Mouse (Mus musculus) E14TG2a.4 (cell line): ENCODE results near the gene Nxn.

ENCODE experiments used
- H3K27me3 ChIP-seq: 2 replicates; pipeline ENCODE4 v1.6.1; 2014; ENCODE audit warnings: low read length, control low read depth; ENCODE audit not compliant: insufficient read depth
- H3K36me3 ChIP-seq: 2 replicates; pipeline ENCODE4 v1.6.1; 2014; ENCODE audit warnings: low read length, control low read depth; ENCODE audit not compliant: insufficient read depth
- H3K4me1 ChIP-seq: replicated peaks from 2 replicates; pipeline ENCODE4 v1.6.1; 2014; ENCODE audit warnings: low read depth, low read length, control low read depth
- H3K4me3 ChIP-seq: replicated peaks from 2 replicates; pipeline ENCODE4 v1.5.1; 2014; ENCODE audit warnings: mild to moderate bottlenecking, low read length
- H3K9me3 ChIP-seq: 2 replicates; pipeline ENCODE4 v1.6.1; 2014; ENCODE audit warnings: low read length, control low read depth
- CTCF ChIP-seq: conservative IDR thresholded peaks from 2 replicates; pipeline ENCODE4 v1.5.1; 2014; ENCODE audit warnings: low read length
- NANOG ChIP-seq: IDR thresholded peaks from 2 replicates; pipeline ENCODE4 v1.6.1; 2014; ENCODE audit warnings: borderline replicate concordance, low read length, mixed read lengths
- POU5F1 ChIP-seq: IDR thresholded peaks from 2 replicates; pipeline ENCODE4 v1.6.1; 2014; ENCODE audit warnings: low read length, borderline replicate concordance

Gene Nxn

DNA sequence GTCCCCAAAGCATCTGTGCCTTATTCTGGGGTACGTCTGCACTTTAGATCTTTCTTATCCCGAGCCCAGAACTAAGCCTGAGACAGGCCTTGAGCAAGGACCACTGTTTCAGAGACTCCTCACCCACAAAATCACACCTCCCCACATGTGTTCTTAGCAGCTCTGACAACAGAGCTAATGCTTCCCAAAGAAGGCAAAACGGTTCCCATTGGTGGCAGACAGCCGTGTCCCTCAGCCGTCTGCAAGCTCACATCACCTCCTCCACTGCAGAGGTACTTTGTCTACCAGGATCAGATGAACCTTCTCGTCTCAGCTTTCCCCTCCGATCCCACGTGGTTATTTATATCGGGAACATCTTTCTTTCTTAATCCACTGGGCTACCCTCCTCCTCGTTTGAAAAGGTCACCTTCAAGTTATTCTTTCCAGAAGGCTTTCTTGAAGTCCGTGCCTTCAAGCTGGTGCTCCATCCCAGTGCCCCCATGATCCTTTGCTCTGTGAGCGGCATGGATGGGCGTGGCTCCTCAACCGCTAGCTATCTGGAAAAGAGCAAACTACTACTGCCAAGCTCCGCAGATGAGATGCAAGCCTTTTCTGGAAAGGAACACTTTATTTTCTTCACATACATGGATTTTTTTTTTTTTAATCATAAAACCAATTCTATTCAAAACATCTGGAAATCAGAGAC, 17.6 kb downstream of the Nxn start:
- Histone ChIP-seq H3K4me3 (no peak overlapping the region), H3K27me3 (peaks cover 43% of the 10 kb centered on the region), H3K9me3 (no peaks in the 10 kb centered on the region), H3K4me1 (peaks cover 59% of the 10 kb centered on the region), H3K36me3 (no peaks in the 10 kb centered on the region)
- TF ChIP-seq NANOG: no peak
- TF ChIP-seq CTCF: no peak
- no peak for TF ChIP-seq POU5F1

DNA sequence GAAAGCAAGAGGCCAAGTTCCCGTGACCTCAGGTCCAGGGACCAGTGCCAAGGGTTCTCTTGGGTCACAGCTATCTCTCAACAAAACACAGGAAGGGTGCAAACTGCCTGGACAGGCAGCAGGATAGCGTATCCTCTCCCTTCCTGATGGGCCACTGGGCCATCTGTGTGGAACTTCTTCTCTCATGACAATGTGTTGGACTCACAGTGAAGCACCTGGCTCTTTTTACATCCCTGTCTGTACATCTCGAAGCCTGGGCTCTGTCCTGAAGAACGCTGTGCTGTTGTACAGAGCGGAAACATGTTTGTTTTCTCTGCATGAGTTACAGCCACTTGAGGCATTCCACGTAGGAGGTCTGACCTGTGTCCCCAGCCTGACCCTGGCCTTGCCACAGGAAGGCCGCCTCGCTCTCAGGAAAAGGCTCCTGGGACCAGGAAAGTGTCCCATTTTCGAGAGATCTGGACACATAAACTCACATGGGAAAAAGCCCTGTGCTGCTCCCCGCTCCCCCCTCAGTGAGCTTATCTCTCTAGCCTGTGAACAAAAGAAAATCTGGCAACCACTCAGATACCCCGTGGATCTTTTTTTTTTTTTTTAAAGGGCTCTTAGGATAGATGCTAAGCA, 18.9 kb downstream of the Nxn start:
- H3K9me3 ChIP-seq: no peaks in the 10 kb centered on the region
- peaks cover 52% of the 10 kb centered on the region for H3K4me1 ChIP-seq
- H3K4me3 ChIP-seq: no peak overlapping the region
- H3K36me3 ChIP-seq: no peaks in the 10 kb centered on the region
- peaks cover 41% of the 10 kb centered on the region for H3K27me3 ChIP-seq
- TF ChIP-seq POU5F1: no peak
- no peak for TF ChIP-seq CTCF
- TF ChIP-seq NANOG: no peak

DNA sequence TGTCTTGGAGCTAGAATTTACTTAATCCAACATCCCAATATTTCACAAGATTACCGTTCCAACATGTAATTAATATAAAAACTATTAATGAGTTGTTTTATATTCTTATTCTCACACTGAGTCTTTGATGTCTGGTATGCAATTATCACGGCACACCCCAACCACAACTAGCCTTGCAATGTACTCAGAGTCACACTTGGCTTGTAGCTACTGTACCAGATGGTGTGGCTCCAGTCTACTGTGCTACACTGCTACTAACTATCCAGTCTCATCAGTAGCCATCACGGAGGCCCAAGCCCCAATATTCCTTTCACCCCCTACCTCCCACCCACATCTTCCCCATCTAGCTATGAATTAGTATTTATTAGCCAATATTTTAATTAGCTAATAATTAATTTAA, 22.5 kb downstream of the Nxn start:
- H3K36me3 ChIP-seq: no peaks in the 10 kb centered on the region
- H3K9me3 ChIP-seq: no peaks in the 10 kb centered on the region
- peaks cover 17% of the 10 kb centered on the region for H3K27me3 ChIP-seq
- H3K4me1 ChIP-seq: peaks cover 58% of the 10 kb centered on the region
- no peak for TF ChIP-seq POU5F1
- no peak for TF ChIP-seq CTCF
- TF ChIP-seq NANOG: no peak
- H3K4me3 ChIP-seq: no peak overlapping the region

GRCm38 (mm10) chr11:76374491-76375185, 24.3 kb downstream of the Nxn start:
- Histone ChIP-seq H3K4me1 (peaks cover 58% of the 10 kb centered on the region), H3K4me3 (peak overlapping the region; percentile 62), H3K27me3 (peaks cover 7% of the 10 kb centered on the region), H3K36me3 (no peaks in the 10 kb centered on the region), H3K9me3 (no peaks in the 10 kb centered on the region)
- TF ChIP-seq NANOG (no peak), POU5F1 (no peak), CTCF (no peak)

DNA sequence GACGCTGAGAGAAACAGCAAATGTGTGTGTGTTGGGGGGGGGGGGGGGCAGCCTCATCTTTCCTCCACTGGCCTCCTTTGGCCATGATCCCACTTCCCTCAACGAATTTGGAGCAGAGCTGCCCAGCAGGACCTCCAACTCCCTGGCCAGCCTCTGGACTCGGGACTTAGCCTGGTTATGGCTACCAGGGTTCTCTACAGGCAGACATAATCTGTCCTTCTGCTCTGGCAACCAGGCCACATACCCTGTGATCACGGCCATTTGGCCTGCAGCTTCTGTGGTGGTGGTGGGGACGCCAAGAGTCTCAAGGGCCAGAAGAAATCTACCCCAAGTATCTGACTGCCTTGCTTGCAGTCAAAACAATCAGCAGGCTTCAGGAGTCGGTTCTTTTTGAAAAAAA, 26.4 kb downstream of the Nxn start:
- no peaks in the 10 kb centered on the region for H3K9me3 ChIP-seq
- TF ChIP-seq POU5F1 (no peak), CTCF (no peak), NANOG (no peak)
- H3K27me3 ChIP-seq: peaks cover 12% of the 10 kb centered on the region
- no peak overlapping the region for H3K4me3 ChIP-seq
- H3K36me3 ChIP-seq: no peaks in the 10 kb centered on the region
- peaks cover 58% of the 10 kb centered on the region for H3K4me1 ChIP-seq

GRCm38 (mm10) chr11:76372120-76372519, 26.8 kb downstream of the Nxn start:
- Histone ChIP-seq H3K27me3 (peaks cover 12% of the 10 kb centered on the region), H3K36me3 (no peaks in the 10 kb centered on the region), H3K4me3 (no peak overlapping the region), H3K4me1 (peaks cover 61% of the 10 kb centered on the region), H3K9me3 (no peaks in the 10 kb centered on the region)
- TF ChIP-seq POU5F1 (no peak), CTCF (no peak), NANOG (no peak)

DNA sequence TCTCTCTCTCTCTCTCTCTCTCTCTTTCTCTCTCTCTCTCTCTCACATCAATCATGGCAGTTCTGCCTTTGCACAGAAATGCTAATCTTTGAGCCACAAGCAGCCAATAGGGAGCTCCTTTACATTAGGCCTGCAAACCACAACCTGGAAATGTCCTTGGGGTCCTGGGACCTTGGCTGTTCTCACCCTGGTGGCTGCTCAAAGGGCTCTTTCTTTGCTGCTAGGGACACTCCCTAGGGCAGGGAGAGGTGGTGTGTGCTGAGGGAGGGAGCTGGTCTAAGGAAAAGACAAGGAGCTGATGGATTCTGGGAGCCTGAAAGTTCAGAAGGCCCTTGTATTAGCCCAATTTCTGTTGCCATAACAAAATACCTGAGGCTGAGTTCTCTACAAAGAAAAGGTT, 28.4 kb downstream of the Nxn start:
- Histone ChIP-seq H3K4me3 (no peak overlapping the region), H3K27me3 (peaks cover 18% of the 10 kb centered on the region), H3K36me3 (no peaks in the 10 kb centered on the region), H3K4me1 (peaks cover 72% of the 10 kb centered on the region), H3K9me3 (no peaks in the 10 kb centered on the region)
- TF ChIP-seq NANOG (no peak), CTCF (no peak), POU5F1 (no peak)

- no peaks in the 10 kb centered on the region for H3K9me3 ChIP-seq
- TF ChIP-seq CTCF: no peak
- no peak for TF ChIP-seq NANOG
- no peak for TF ChIP-seq POU5F1
- H3K36me3 ChIP-seq: no peaks in the 10 kb centered on the region
- peaks cover 61% of the 10 kb centered on the region for H3K4me1 ChIP-seq
- peaks cover 18% of the 10 kb centered on the region for H3K27me3 ChIP-seq
- peak overlapping the region; percentile 63 for H3K4me3 ChIP-seq
These were observed 32.2 kb downstream of the Nxn start for GRCm38 (mm10) chr11:76366720-76367119.

DNA sequence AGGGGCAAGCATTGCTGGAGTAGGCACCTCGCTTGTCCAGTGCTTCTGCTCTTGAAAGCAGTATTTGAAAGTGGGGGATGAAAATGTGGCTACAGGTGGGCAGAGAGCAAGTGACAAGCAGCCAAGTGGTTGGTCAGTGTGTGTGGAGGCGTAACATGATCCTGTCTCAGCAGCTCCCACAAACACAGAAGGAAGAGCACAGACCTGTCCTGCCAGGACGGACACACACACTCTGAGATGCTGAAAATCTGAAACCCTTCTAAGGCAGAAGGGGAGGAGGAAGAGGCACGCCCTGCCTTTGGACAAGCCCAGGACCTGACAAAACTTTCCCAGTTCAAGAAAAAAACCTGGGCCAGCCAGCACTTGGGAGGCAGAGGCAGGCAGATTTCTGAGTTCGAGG, 34.9 kb downstream of the Nxn start:
- peaks cover 27% of the 10 kb centered on the region for H3K27me3 ChIP-seq
- peaks cover 59% of the 10 kb centered on the region for H3K4me1 ChIP-seq
- no peak overlapping the region for H3K4me3 ChIP-seq
- no peaks in the 10 kb centered on the region for H3K9me3 ChIP-seq
- TF ChIP-seq CTCF: no peak
- no peak for TF ChIP-seq POU5F1
- TF ChIP-seq NANOG: no peak
- no peaks in the 10 kb centered on the region for H3K36me3 ChIP-seq
